Mouse (Mus musculus) midbrain, postnatal 0 days (tissue): ENCODE results near the gene Uqcrfs1. TPM values are rescaled to one million over a fixed set of nuclear protein-coding genes. Genes with fewer than 3 reads are reported as not detected.

Source experiments
- ATAC-seq: fragments of 200-750 bp; cut with Nextera tagmentation; 2 replicates; pipeline ENCODE4 v1.8.0; 2017; ENCODE audit warnings: moderate number of reproducible peaks, mild to moderate bottlenecking, moderate TSS enrichment, moderate library complexity; ENCODE audit not compliant: low FRiP score
- DNase-seq: peaks from one replicate; pipeline ENCODE4 v3.0.0-alpha.2; 2015; ENCODE audit warnings: low spot score
- H3K27ac ChIP-seq: fragments of 300-500 bp; sonication (generic); 2 replicates; pipeline ENCODE4 v1.5.1; 2014; ENCODE audit warnings: low read depth, mild to moderate bottlenecking, low read length, mixed read lengths
- H3K27me3 ChIP-seq: fragments of 300-500 bp; sonication (generic); 2 replicates; pipeline ENCODE4 v1.6.1; 2014; ENCODE audit warnings: low read length, control low read depth, mixed read lengths; ENCODE audit not compliant: insufficient read depth
- H3K36me3 ChIP-seq: fragments of 300-500 bp; sonication (generic); 2 replicates; pipeline ENCODE4 v1.6.1; 2014; ENCODE audit warnings: low read length, control low read depth, mixed read lengths; ENCODE audit not compliant: insufficient read depth
- H3K4me1 ChIP-seq: fragments of 300-500 bp; sonication (generic); 2 replicates; pipeline ENCODE4 v1.6.1; 2014; ENCODE audit warnings: mild to moderate bottlenecking, control low read depth, antibody characterized with exemption, low read length, mixed read lengths; ENCODE audit not compliant: insufficient read depth
- H3K4me2 ChIP-seq: fragments of 300-500 bp; sonication (generic); 2 replicates; pipeline ENCODE4 v1.6.1; 2014; ENCODE audit warnings: low read depth, mild to moderate bottlenecking, low read length, mixed read lengths; ENCODE audit not compliant: poor library complexity, severe bottlenecking
- H3K4me3 ChIP-seq: fragments of 300-500 bp; sonication (generic); 2 replicates; pipeline ENCODE4 v1.5.1; 2014; ENCODE audit warnings: low read depth, mild to moderate bottlenecking, low read length, moderate library complexity
- H3K9ac ChIP-seq: fragments of 300-500 bp; sonication (generic); replicated peaks from 2 replicates; pipeline ENCODE4 v1.6.1; 2014; ENCODE audit warnings: mild to moderate bottlenecking, low read length, moderate library complexity, mixed read lengths; ENCODE audit not compliant: poor library complexity, severe bottlenecking
- H3K9me3 ChIP-seq: fragments of 300-500 bp; sonication (generic); 2 replicates; pipeline ENCODE4 v1.6.1; 2016; ENCODE audit warnings: low read length, control low read depth
- CTCF ChIP-seq: IDR thresholded peaks from 2 replicates; pipeline ENCODE4 v1.5.1; 2016; ENCODE audit warnings: antibody characterized with exemption, mild to moderate bottlenecking
- WGBS: fragments of 180-500 bp; shearing (Covaris S2); extraction: QIAGEN DNeasy Blood & Tissue Kit; methylation state at CpG from one replicate; pipeline ENCODE4 v1.1.7; 2014; 5-methylcytosine and 5-hydroxymethylcytosine counted together
- polyA plus RNA-seq: library from polyadenylated mRNA; unstranded; fragments of >200 nt; fragmentation: Nextera tagmentation; extraction: Ambion mirVana; gene quantifications from 2 replicates; pipeline ENCODE4 v1.2.1, GENCODE M21; 2015
- total RNA-seq: library from RNA; depleted of rRNA; stranded (reverse); fragments of >200 nt; gene quantifications from 2 replicates; pipeline ENCODE4 v1.2.3, GENCODE M21; 2014

The Uqcrfs1 gene
- total and polyA plus RNA-seq, 2 experiments from 2014 or later: 201 to 344 TPM

GRCm38 (mm10) chr13:30553051-30553587 lies 8.0 kb upstream of the Uqcrfs1 start:
- Histone ChIP-seq H3K36me3 (no peaks in the 10 kb centered on the region), H3K27ac (no peak overlapping the region), H3K27me3 (no peaks in the 10 kb centered on the region), H3K4me2 (no peak overlapping the region), H3K4me1 (no peaks in the 10 kb centered on the region), H3K4me3 (no peak overlapping the region), H3K9me3 (no peaks in the 10 kb centered on the region), H3K9ac (no peak overlapping the region)
- DNase-seq: no peak
- ATAC-seq: no peak
- TF ChIP-seq CTCF: peak; percentile 66
- WGBS: 41% methylated on average over 5 of the region's 5 CpGs

- DNase-seq (no peak), ATAC-seq (no peak)
- H3K9me3 ChIP-seq: no peaks in the 10 kb centered on the region
- no peaks in the 10 kb centered on the region for H3K27me3 ChIP-seq
- TF ChIP-seq CTCF: no peak
- no peaks in the 10 kb centered on the region for H3K36me3 ChIP-seq
- no peak overlapping the region for H3K4me3 ChIP-seq
- H3K27ac ChIP-seq: no peak overlapping the region
- 84% methylated on average over 5 of the region's 5 CpGs for WGBS
- no peaks in the 10 kb centered on the region for H3K4me1 ChIP-seq
- H3K4me2 ChIP-seq: no peak overlapping the region
- no peak overlapping the region for H3K9ac ChIP-seq
Observed at GRCm38 (mm10) chr13:30549339-30549738, 4.2 kb upstream of the Uqcrfs1 start.

- Histone ChIP-seq H3K4me3 (no peak overlapping the region), H3K9me3 (no peaks in the 10 kb centered on the region), H3K4me1 (peaks cover 4% of the 10 kb centered on the region; the same call in 1 of the 2 replicates), H3K9ac (no peak overlapping the region), H3K36me3 (no peaks in the 10 kb centered on the region), H3K4me2 (no peak overlapping the region), H3K27ac (no peak overlapping the region), H3K27me3 (no peaks in the 10 kb centered on the region)
- 25% methylated on average over 2 of the region's 2 CpGs for WGBS
- TF ChIP-seq CTCF: peak; percentile 92
- DNase-seq (peak; percentile 75), ATAC-seq (no peak)
Observed at GRCm38 (mm10) chr13:30548835-30549234, 3.7 kb upstream of the Uqcrfs1 start.

- Histone ChIP-seq H3K27me3 (no peaks in the 10 kb centered on the region), H3K36me3 (no peaks in the 10 kb centered on the region), H3K9me3 (no peaks in the 10 kb centered on the region), H3K9ac (no peak overlapping the region), H3K4me1 (no peaks in the 10 kb centered on the region), H3K4me2 (no peak overlapping the region), H3K4me3 (no peak overlapping the region), H3K27ac (no peak overlapping the region)
- DNase-seq (peak; percentile 78), ATAC-seq (peak; percentile 62; the same call in 1 of the 2 replicates)
- 5% methylated on average over 5 of the region's 5 CpGs for WGBS
- TF ChIP-seq CTCF: peak; percentile 97
Observed at GRCm38 (mm10) chr13:30530761-30531160, 14.4 kb downstream of the Uqcrfs1 start.

- DNase-seq (no peak), ATAC-seq (no peak)
- Histone ChIP-seq H3K9ac (no peak overlapping the region), H3K27me3 (no peaks in the 10 kb centered on the region), H3K4me3 (no peak overlapping the region), H3K9me3 (no peaks in the 10 kb centered on the region), H3K27ac (no peak overlapping the region), H3K4me2 (no peak overlapping the region), H3K36me3 (no peaks in the 10 kb centered on the region), H3K4me1 (no peaks in the 10 kb centered on the region)
- WGBS: 86% methylated on average over 8 of the region's 8 CpGs
- no peak for TF ChIP-seq CTCF
Observed at GRCm38 (mm10) chr13:30524961-30525360, 20.2 kb downstream of the Uqcrfs1 start.

- Histone ChIP-seq H3K4me2 (no peak overlapping the region), H3K4me1 (no peaks in the 10 kb centered on the region), H3K27me3 (no peaks in the 10 kb centered on the region), H3K4me3 (no peak overlapping the region), H3K27ac (no peak overlapping the region), H3K9ac (no peak overlapping the region), H3K36me3 (no peaks in the 10 kb centered on the region), H3K9me3 (no peaks in the 10 kb centered on the region)
- TF ChIP-seq CTCF: no peak
- ATAC-seq (no peak), DNase-seq (no peak)
- WGBS: 90% methylated on average over 9 of the region's 9 CpGs
Observed at GRCm38 (mm10) chr13:30523971-30524370, 21.2 kb downstream of the Uqcrfs1 start.
